Mouse (Mus musculus) stomach, postnatal 0 days (tissue): ENCODE measurements around the gene Nacc1. TPM values are rescaled to one million over a fixed set of nuclear protein-coding genes. Genes with fewer than 3 reads are reported as not detected.
"Not testable (repeated sequence)": the region's sequence is repeated elsewhere in the genome, so short reads cannot be mapped to it uniquely, and the experiment has no call there.

ENCODE experiments used
- ATAC-seq: fragments of 200-750 bp; cut with Nextera tagmentation; 2 replicates; pipeline ENCODE4 v1.8.0; 2017; ENCODE audit not compliant: low FRiP score, low TSS enrichment
- DNase-seq: peaks from one replicate; pipeline ENCODE4 v3.0.0-alpha.2; 2016; ENCODE audit warnings: low spot score
- H3K27ac ChIP-seq: fragments of 300-500 bp; sonication (generic); replicated peaks from 2 replicates; pipeline ENCODE4 v1.5.1; 2014; ENCODE audit warnings: mild to moderate bottlenecking, control low read depth
- H3K27me3 ChIP-seq: fragments of 300-500 bp; sonication (generic); 2 replicates; pipeline ENCODE4 v1.6.1; 2014; ENCODE audit warnings: low read length; ENCODE audit not compliant: control insufficient read depth, insufficient read depth
- H3K36me3 ChIP-seq: fragments of 300-500 bp; sonication (generic); 2 replicates; pipeline ENCODE4 v1.6.1; 2014; ENCODE audit warnings: low read length, mixed read lengths; ENCODE audit not compliant: control insufficient read depth, insufficient read depth
- H3K4me1 ChIP-seq: fragments of 300-500 bp; sonication (generic); replicated peaks from 2 replicates; pipeline ENCODE4 v1.6.1; 2014; ENCODE audit warnings: antibody characterized with exemption; ENCODE audit not compliant: control insufficient read depth, insufficient read depth
- H3K4me2 ChIP-seq: fragments of 300-500 bp; sonication (generic); replicated peaks from 2 replicates; pipeline ENCODE4 v1.6.1; 2014; ENCODE audit warnings: low read depth, mild to moderate bottlenecking, control low read depth, moderate library complexity
- H3K4me3 ChIP-seq: fragments of 300-500 bp; sonication (generic); 2 replicates; pipeline ENCODE4 v1.5.1; 2014; ENCODE audit warnings: low read depth, low read length, control low read depth
- H3K9ac ChIP-seq: fragments of 300-500 bp; sonication (generic); 2 replicates; pipeline ENCODE4 v1.6.1; 2014; ENCODE audit warnings: mild to moderate bottlenecking, low read length, control low read depth, mixed read lengths
- H3K9me3 ChIP-seq: fragments of 300-500 bp; sonication (generic); 2 replicates; pipeline ENCODE4 v1.6.1; 2016; ENCODE audit warnings: low read length; ENCODE audit not compliant: control insufficient read depth
- CTCF ChIP-seq: IDR thresholded peaks from 2 replicates; pipeline ENCODE4 v1.5.1; 2016; ENCODE audit warnings: antibody characterized with exemption, low read depth, mild to moderate bottlenecking, moderate library complexity
- EP300 ChIP-seq: optimal IDR thresholded peaks from 2 replicates; pipeline ENCODE3; 2016; ENCODE audit warnings: antibody characterized with exemption
- WGBS: fragments of 180-500 bp; shearing (Covaris S2); extraction: QIAGEN DNeasy Blood & Tissue Kit; methylation state at CpG from one replicate; pipeline ENCODE4 v1.1.7; 2014; 5-methylcytosine and 5-hydroxymethylcytosine counted together
- polyA plus RNA-seq: library from polyadenylated mRNA; unstranded; fragments of >200 nt; fragmentation: Nextera tagmentation; extraction: Ambion mirVana; gene quantifications from 2 replicates; pipeline ENCODE4 v1.2.1, GENCODE M21; 2015

The Nacc1 gene
- polyA plus RNA-seq, 1 experiment from 2014 or later: 6.8 TPM

- WGBS: 60% methylated on average over 3 of the region's 3 CpGs
- Histone ChIP-seq H3K36me3 (no peaks in the 10 kb centered on the region), H3K9ac (no peak overlapping the region), H3K9me3 (no peaks in the 10 kb centered on the region), H3K4me2 (no peak overlapping the region), H3K4me3 (no peak overlapping the region), H3K4me1 (0 out of 2 replicates have a peak, but pooled peaks cover 3% of the 10 kb centered on the region), H3K27me3 (no peaks in the 10 kb centered on the region), H3K27ac (no peak overlapping the region)
- ATAC-seq (no peak), DNase-seq (no peak)
- no peak for TF ChIP-seq CTCF
- TF ChIP-seq EP300: no peak
Measured at GRCm38 (mm10) chr8:84684537-84684936, 3.1 kb downstream of the Nacc1 start.

- no peaks in the 10 kb centered on the region for H3K36me3 ChIP-seq
- TF ChIP-seq CTCF (no peak), EP300 (no peak)
- no peak overlapping the region for H3K4me3 ChIP-seq
- ATAC-seq (no peak), DNase-seq (no peak)
- no peaks in the 10 kb centered on the region for H3K27me3 ChIP-seq
- 87% methylated on average over 2 of the region's 2 CpGs for WGBS
- H3K9me3 ChIP-seq: no peaks in the 10 kb centered on the region
- H3K4me1 ChIP-seq: 0 out of 2 replicates have a peak, but pooled peaks cover 3% of the 10 kb centered on the region
- no peak overlapping the region for H3K27ac ChIP-seq
- no peak overlapping the region for H3K4me2 ChIP-seq
- H3K9ac ChIP-seq: no peak overlapping the region
Measured at GRCm38 (mm10) chr8:84682257-84682656, 5.4 kb downstream of the Nacc1 start.

GRCm38 (mm10) chr8:84681476-84681875, 6.2 kb downstream of the Nacc1 start:
- Histone ChIP-seq H3K27me3 (no peaks in the 10 kb centered on the region), H3K4me1 (0 out of 2 replicates have a peak, but pooled peaks cover 3% of the 10 kb centered on the region), H3K36me3 (no peaks in the 10 kb centered on the region), H3K4me2 (no peak overlapping the region), H3K27ac (no peak overlapping the region), H3K4me3 (no peak overlapping the region), H3K9ac (no peak overlapping the region), H3K9me3 (no peaks in the 10 kb centered on the region)
- no peak for DNase-seq
- 72% methylated on average over 2 of the region's 2 CpGs for whole genome bisulfite sequencing
- ATAC-seq: no peak
- TF ChIP-seq CTCF (no peak), EP300 (no peak)

- no peaks in the 10 kb centered on the region for H3K27me3 ChIP-seq
- no peak overlapping the region for H3K27ac ChIP-seq
- no peak overlapping the region for H3K4me2 ChIP-seq
- ATAC-seq (no peak; the same call in 1 of the 2 replicates), DNase-seq (no peak)
- peaks cover 14% of the 10 kb centered on the region for H3K36me3 ChIP-seq
- no peaks in the 10 kb centered on the region for H3K9me3 ChIP-seq
- no peaks in the 10 kb centered on the region for H3K4me1 ChIP-seq
- no peak overlapping the region for H3K9ac ChIP-seq
- 89% methylated on average over 5 of the region's 5 CpGs for WGBS
- TF ChIP-seq CTCF (no peak), EP300 (no peak)
- H3K4me3 ChIP-seq: no peak overlapping the region
Measured at GRCm38 (mm10) chr8:84677305-84677704, 10.4 kb downstream of the Nacc1 start.

GRCm38 (mm10) chr8:84670295-84671006, 17.2 kb downstream of the Nacc1 start:
- H3K4me3 ChIP-seq, H3K27me3 ChIP-seq, H3K4me1 ChIP-seq, H3K4me2 ChIP-seq, H3K9ac ChIP-seq, H3K9me3 ChIP-seq, H3K27ac ChIP-seq, DNase-seq: not testable (repeated sequence)
- peak; percentile 67 for ATAC-seq
- H3K36me3 ChIP-seq: peaks cover 10% of the 10 kb centered on the region
- WGBS: 85% methylated on average over 5 of the region's 5 CpGs

GRCm38 (mm10) chr8:84668731-84669485, 18.8 kb downstream of the Nacc1 start:
- H3K36me3 ChIP-seq: peaks cover 4% of the 10 kb centered on the region; the same call in 1 of the 2 replicates
- H3K4me1 ChIP-seq: no peaks in the 10 kb centered on the region
- DNase-seq: no peak
- H3K4me3 ChIP-seq: no peak overlapping the region
- H3K9me3 ChIP-seq: no peaks in the 10 kb centered on the region
- no peak for TF ChIP-seq CTCF
- no peak for TF ChIP-seq EP300
- no peak overlapping the region for H3K4me2 ChIP-seq
- peak overlapping the region; percentile 70 for H3K27ac ChIP-seq
- WGBS: 72% methylated on average over 6 of the region's 6 CpGs
- ATAC-seq: no peak
- H3K9ac ChIP-seq: no peak overlapping the region
- H3K27me3 ChIP-seq: no peaks in the 10 kb centered on the region
